Mouse (Mus musculus) layer of hippocampus, adult 18-20 months (tissue): ENCODE measurements around the gene Efna5. TPM values are rescaled to one million over a fixed set of nuclear protein-coding genes. Genes with fewer than 3 reads are reported as not detected.

Experiments
- DNase-seq, 2 experiments: peaks; one replicate each; pipeline ENCODE4 v3.0.0; 2022; ENCODE audit warnings: low spot score in 2 of 2
- total RNA-seq, 2 experiments: library from RNA; stranded (reverse); gene quantifications; 2 replicates each; pipeline ENCODE4 v1.2.3; 2021

Gene Efna5
- total RNA-seq, 2 experiments from 2014 or later: 8.2 to 9.8 TPM

DNA sequence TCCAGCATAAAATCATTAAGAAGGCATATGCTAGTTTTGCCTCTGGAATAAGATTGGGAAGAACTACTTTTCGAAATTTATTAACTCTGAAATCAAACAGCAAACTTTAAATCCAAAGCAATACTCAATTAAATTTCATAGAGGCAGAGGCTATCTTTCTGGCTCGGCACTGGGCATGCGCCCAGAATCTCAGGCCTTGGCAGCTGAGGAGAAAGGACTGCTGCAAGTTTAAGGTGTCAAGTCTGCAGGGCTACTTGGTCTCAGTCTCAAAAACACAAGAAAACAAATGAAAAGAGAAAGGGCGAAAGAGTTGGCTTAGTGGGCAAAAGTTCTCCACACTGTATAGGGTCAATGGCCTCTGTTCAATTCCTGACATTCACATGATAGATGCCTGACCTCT lies 258.6 kb downstream of the Efna5 start:
- DNase-seq: no peak

DNA sequence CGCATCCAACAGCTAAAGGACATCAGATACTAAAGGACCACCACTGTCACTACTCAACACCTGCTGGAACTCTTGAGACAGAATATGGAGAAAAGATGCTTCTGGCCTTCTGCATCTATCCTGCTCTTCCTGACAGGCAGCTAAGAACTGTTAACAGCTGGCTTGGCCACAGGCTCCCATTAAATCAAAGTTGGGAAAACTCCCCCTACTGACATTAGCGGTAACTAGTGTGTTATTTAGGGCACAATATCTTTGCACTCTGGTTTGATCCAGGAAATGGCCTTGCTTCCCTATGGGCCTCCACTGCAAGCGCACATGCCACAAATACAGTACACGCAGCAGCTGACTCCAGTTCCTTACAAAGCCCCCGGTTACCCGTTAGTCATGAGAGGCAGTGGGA lies 266.0 kb downstream of the Efna5 start:
- no peak for DNase-seq

DNA sequence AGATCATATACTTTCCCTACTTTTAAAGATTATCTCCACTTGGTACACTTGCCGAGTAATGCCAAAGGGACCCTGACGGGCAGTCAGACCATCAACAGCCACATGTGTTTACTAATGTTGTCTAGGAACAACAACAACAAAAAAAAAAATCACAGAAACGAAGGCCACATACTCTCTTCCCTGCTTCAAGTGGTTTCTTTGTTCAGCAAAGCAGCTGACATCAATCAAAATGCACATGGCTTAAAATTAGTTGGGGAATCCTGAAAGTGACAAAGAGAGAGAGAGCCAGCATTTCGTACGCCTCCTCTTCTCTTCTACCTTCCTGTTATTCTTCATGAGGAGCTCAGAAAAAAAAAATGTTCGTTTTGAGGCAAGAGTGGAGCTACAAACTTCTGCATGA lies 266.4 kb downstream of the Efna5 start:
- no peak for DNase-seq

DNA sequence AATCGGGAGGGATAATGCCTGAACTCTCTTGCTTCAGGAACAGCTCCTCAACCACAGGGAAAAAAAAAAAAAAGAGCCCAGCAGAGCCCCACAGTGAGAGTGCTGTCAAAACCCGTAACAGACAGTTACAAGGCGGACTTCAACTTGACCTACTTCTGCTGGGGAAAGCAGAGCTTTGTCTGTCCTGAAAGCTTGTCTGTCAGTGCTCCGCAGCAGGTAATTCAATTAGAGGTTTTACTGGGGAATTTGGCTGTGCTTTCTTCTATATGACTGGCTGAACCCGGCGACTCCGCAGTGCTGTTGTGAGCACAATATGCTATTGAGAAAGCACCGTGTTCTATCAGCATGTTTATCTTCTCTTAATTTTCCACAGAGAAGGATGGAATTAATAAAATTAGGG lies 266.9 kb downstream of the Efna5 start:
- DNase-seq: no peak

DNA sequence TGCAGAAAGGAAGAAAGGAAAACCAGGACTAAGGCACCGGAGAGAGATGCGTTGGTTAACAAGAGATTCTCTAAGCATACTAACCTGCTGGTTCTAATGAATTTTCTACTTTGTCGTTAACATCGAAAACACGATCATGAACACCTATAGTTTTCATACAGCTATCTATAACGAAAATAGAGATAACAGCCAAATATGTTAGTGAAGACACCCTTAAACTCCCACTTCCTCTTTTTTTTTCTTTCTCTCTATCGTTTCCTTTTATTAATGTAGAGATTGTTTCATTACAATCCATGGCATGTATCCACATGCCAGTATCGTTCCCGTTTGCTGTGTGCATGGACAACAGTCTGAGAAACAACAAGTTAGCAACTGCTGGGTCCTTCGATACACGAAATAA lies 267.9 kb downstream of the Efna5 start:
- no peak for DNase-seq

DNA sequence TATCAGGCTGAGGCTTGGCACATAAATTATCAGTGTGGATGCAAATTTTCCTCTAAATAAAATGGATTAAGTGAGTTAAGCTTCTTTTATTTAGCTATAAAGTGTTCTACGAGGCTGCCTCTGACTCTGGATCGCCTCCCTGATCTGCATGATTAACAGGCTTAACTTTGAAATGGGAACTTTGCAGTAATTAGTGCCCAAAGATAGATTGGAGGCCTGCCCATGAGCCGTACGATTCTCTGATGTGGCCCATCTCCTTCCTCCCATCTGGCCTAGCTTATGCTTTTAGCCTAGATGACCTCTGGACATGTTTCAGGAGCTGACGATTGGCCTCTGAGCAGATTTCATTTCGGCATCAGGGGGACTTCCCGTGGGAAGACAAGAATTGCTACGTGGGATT lies 273.0 kb downstream of the Efna5 start:
- no peak for DNase-seq

DNA sequence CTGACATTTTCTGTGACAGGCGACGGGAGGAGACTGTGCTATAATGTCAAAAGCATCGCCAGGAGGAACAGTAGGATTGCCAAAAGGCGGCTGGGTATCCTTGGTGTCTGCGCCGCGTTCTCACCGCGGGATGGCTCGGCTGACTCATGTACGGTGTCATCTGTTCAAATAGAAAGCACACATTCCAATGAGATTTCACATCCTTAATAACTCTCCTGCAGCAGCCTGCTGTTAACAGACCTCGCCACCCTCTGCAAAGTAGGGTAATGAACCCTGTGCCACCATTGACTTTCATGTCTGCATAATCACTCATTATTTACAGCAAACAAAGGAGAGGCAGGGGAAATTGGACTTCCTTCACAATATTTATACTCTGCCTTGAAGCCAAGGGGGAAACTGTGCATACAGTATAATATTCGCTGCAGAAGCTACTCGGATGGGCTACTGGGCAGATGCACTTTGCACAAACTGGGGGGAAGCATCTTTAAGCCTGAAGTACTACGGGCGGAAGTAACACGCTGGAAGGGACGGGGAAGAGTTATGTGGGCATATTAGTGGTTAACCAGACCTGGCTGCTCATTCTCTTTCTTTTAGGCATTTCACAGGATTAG lies 273.7 kb downstream of the Efna5 start:
- peak; percentile 40 to 74 for DNase-seq

DNA sequence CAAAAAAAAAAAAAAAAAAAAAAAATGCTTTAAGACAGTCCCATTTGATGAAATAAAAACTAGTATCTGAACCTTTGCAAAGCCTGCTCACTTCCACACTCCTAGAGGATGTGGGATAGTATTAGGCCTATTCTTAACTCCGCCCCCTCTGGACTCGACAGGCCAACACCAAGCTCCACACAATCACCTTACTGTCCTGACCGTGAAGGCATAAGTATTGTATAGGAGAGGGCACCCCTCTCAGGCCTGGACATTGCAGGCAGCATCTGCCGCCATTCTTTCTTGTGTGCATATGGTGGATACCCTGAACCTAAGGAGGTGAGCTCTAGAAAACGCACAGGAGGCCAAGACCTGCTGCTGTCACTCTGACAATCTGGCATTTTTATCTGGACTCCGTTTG lies 274.4 kb downstream of the Efna5 start:
- no peak for DNase-seq

DNA sequence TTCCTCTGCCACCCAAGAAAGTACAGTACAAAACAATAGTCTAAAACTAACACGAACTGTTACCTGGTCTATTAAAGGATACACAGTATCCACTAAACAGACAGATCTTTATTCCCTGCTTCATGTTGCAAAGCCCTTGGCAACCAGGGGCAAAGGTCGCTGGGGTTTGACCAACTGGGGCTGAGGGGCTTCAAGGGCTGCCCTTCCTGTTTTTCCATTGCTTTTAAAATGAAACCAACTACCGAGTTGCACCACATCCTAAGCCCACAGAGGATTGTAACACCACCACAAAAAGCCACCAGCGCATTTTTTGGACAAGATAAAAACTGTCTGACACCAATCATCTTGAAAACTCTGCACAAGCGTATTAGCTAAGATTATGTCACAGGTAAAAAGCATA lies 276.8 kb downstream of the Efna5 start:
- no peak for DNase-seq

DNA sequence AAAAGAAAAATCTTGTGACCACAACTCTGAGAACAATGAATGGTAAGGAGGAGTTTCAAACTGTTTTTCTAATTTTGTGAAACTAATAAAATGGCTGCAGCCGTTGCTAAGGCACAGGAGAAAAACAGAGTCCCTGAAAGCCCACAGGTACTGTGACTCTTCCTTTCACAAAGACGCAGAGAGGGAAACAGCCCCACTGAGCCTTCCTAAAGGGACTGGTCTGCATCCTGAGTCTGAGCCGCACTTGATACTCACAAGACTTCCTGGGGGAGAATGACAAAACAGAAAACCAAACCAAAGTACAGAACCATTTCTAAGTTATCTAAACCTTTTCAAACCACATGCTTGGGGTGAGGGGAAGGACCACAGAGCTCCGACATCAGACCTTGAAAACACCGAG lies 277.5 kb downstream of the Efna5 start:
- no peak for DNase-seq

DNA sequence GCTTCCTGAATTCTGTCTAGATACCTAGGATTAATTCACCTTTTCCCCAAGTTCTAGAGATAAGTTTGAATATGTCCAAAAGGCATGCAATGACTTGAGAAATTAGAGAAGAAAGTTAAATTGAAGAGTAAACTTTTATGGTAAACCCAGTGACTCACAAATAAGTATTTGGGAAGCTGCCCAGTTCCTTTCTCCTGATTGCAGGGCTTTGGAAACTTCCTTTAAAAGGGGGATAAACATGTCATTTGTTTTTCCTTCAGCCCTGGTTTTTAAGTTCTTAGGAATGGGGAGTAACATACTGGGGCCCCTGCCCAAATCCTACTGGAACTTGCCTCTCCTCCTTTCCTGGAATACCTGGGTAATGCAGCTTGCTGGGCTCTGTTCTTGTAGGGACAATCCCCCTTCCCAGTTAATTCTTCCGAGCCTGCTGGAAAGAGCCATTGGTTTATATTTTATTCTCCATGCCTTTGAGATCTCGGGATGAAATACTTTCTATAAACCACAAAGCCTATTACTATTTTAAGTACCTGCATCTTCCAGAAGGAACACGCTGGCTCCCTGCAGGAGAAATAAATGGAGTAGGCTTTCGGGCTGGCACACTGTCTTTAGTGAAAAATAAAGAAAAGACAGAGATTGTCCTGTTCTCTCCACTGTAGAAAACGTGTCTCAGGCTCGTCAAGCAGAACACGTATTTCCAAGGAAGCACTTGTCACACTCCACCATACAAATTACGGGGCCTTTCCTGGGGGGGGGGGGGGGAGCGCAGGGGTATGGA lies 282.2 kb downstream of the Efna5 start:
- no peak for DNase-seq

DNA sequence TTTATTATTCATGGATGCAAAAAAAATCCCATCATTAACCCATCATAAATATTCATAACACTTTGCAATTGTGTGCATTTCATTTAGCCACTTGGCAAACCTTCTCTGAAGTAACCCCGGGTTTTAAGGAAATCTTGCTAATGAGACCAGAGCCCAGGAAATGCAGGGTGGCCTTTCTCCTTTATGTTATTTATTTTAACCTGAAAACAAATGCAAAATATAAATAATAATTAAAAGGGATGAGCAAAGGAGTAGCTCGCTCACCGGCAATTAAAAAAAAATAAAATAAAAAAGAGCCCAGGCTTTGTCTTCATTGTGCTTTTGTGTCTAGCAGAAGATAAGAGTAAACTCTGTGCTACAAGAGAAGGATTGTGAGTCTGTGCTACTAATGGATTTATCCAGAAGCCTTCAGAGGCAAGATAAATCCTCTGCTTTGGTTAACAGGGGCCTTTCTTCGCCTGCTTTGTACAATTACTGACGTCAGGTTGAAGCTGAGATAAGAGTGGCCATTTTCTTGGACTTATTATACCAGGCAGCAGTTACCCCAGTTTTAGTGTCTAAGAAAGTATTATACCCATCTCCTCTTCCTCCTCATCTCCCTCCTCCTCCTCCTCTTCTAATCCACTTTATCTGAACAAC lies 288.6 kb downstream of the Efna5 start:
- DNase-seq: no peak

DNA sequence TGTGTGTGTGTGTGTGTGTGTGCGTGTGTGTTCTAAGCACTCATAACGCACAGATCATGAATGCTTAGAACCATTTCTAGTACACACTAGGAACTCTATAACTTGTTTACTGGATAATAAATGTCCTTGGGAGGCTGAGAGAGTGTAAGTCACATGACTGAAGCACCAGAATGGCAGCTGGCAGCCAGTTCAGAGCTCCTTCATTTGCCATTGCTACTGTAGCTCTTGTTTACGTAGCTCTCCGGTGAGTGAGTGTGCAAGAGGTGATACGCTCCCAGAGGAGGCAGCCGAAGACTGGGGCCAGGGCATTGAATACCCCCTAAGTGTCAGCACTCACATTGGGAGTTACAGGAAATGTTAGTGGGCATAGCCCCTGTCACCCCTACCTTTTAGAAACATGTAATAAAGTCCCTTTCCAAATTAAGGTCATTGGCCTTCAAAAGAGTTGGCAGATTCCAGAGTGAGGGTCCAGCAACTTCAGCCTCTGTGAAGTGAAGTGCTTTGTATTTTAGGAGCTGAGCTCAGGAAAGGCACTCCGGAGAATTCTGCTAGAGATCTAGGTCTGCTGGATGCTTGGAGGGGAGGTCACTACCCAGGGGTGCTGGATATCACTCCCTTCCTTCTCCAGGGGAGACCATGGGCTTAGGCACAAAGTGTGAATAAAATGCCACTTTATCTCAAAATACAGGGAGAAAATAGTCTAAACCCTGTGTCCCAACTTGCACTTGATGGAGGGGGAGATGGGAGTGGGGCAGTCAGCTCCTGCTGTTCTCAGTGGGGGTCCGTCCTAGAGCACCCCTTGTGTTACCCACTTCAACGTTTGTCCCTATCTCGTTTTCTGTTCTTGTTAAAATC lies 289.3 kb downstream of the Efna5 start:
- DNase-seq: no peak

DNA sequence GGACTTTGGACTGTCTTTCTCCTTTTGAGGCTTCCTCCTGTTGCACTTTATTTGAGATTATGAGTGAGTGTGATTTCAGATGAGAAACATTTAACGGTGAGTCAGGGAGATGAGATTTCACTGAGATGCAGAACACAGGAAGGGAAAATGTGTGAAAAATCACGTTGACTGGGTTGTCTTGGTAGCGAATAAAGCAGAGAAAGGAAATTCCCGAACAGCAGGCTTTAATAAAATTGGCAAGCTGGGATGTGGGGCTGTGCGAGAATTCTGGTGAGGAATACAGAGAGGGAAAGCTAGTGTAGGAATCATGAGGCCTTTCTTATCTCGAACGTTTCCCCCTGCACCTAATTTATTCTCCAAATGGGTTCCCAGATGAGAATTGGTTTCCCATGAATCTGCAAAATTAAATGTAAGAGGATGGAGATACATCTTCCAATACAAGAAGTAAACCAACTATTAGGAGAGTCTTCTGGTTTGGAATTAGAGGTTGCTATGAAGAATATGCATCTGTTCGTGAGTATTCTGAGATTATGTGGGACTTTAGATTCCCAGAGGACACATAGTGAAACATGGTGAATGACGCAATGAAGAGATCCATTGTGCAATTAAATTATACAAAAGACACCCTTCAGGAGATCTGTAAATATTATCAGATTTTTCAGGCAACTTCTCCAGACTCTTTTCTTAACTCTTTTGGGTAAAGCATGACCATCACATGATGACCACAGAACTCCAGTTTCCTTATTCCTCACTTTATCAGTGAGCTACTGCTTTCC lies 290.2 kb downstream of the Efna5 start:
- DNase-seq: peak; percentile 48 to 49

DNA sequence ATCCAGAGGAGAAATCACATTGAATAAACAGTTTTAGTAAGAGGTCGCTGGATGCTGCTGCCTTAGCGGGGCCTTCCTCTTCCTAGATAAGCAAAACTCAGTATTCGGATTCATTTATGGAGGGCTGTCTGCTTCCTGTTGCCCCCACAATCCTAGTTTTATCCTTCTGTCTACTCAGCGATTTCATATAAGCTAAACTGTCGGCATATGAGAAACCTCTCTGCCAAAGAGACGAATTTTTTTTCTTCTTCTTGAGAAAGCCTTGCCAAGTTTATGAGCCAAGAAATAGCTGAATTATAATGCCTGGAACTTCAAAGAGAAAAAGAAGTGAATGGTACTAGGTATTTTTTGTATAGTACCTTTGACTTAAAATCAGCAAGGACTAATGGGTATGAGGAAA lies 301.0 kb downstream of the Efna5 start:
- DNase-seq: no peak

DNA sequence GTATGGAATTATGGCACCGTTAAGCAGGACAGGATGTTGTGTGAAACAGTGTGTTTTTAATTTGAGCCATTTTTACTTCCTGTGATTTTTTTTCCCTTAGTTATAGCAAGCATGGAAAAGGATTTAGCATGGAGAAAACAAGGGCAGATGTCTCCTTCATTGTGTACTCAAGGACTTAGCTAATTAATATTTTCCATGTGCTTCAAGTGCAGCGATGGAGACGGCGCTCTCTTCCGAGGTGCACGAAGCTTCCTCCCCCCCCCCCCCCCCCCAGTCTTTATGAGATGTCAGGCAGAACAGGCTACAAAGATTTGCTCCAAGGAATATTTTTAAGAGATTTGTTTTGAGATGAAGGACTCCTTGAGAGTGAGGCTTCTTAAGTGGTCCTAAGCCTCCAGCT lies 301.5 kb downstream of the Efna5 start:
- DNase-seq: no peak

DNA sequence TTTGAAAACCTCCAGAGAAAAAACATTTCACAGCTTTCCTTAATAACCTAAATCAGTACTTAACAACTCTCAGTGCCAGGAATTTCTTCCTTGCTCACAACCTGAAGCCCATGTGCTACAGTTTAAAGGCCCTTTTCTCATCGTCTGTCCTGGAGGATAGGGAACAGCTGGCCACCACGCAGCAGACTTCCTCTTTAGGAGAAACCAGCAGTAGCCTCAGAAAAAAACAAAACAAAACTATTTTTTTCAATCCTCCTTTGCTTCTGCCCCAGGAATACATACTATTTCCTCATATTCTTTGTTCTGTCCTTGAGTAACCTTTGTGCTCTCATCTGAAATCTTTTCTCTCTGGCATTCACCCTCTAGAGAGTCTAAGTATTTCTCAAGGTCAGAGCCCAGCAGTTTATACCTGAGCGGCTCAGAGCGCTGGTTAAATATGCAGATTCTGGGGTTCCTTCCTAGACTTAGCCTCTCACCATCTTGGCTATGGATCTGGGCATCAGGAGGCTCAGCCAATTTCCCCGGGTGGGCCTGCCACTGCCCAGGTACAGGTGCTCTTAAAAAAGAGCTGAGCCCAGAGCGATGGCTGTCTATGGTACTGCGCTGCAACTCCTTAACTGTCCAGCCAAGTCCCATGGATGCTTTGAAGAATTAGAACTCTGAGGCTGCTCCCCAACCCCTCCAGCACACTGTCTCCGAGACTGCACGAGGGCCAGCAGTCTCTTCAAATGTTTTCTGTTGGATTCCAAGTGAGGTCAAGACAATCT lies 306.4 kb downstream of the Efna5 start:
- DNase-seq: no peak

DNA sequence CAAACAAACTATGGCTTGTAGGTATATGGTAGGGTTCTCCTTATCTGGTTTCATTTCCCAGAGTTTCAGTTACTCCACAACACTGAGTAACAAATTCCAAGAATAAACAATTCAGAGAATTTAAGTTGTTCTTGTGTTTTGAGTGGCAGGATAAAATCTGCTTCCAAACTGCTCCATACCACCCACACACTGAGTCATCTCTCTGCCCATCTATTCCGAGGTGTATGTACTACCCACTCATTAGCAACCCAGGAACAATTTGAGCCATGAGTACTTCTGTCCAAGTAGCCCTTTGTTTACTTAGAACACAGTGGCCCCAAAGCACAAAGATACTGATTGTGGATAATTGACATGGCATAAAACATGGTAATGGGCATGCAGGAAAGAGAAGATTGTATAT lies 311.0 kb downstream of the Efna5 start:
- DNase-seq: peak; percentile 13 to 35

DNA sequence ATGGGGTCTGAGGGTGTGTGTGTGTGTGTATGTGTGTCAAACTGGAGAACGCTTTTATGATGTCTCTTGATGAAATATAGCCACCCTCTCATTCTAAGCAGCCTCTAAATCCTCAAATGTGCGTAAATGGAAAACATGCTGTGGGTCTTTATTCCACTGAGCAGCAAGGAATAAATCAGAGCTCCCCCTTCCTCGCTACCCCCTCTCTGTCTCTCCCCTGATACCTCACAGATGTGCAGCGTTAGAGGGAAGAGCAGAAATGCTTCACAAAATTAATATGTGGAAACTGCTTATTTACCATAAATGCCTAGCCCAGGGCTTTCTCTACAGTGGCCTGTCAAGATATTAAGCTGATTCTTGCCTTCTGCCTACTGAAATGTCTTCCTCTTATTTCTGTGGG lies 313.1 kb downstream of the Efna5 start:
- DNase-seq: no peak

DNA sequence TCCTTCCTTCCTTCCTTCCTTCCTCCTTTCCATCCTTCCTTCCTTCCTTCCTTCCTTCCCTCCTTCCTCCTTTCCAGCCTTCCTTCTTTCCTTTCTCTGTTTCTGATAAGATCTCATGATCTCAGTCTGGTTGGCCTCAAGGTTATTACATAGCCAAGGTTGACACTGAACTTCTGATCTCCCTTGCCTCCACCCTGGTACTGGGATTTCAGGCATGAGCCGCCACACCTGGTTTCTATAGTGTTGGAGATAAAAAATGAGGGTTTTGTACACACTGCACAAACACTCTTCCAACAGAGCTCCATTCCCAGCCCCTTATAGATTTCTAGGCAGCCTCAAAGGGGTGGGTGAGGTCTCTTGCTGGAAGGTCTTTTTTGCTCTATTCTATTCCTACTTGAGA lies 315.5 kb downstream of the Efna5 start:
- DNase-seq: no peak
